Mouse (Mus musculus): ENCODE data around the gene Ighmbp2.
"Not testable (repeated sequence)": the region's sequence is repeated elsewhere in the genome, so short reads cannot be mapped to it uniquely, and the experiment has no call there.

Gene Ighmbp2

DNA sequence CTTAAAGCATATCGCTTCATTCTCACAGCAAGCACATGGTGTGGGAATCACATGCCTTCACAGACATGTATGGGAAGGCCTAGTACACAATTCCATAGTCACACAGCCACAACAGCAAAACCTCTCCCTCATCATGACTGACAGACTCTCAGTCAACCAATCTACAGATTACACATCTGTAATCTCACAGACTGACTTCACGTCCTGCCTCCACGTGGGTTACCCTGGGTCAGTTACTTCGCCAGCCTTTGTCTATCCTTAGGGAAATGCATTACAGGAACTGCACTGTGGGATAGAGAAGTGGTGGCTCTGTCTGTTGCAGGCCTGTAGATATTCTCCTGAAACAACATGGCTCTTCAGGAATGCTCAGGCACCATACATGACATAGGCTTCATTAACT, 931 bp downstream of the Ighmbp2 start:
- peak; percentile 11 for DNase-seq (ENCODE audit: low spot score)

DNA sequence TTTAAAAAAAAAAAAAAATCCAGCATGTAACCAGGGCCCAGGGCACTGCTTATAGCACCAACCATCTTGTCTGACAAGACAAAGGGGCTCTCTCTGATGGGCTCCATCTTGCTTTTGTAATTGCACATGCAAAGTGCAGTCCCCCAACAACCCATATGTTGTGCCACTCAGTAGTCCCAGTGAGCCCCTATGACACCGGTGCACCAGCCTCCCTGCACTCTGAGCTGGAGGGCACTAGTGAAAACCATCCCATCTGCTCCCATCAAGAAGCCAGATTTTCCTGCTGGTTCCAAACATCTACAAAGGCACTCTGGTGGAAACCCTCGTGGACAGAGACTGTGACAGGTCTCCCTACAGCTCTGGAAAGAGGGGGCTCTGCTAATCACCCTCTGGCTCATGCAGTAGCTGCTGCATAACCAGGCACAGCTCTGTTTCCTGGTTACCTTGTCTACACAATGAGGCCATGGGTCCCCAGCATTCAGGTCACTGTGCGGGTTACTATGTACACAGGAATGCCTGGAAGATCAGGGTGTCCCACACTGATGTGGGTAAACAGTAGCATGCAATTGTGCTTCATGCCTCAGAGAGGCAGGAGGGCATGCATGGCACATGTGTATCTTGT, 7.0 kb downstream of the Ighmbp2 start:
- DNase-seq (ENCODE audit: low spot score): no peak

DNA sequence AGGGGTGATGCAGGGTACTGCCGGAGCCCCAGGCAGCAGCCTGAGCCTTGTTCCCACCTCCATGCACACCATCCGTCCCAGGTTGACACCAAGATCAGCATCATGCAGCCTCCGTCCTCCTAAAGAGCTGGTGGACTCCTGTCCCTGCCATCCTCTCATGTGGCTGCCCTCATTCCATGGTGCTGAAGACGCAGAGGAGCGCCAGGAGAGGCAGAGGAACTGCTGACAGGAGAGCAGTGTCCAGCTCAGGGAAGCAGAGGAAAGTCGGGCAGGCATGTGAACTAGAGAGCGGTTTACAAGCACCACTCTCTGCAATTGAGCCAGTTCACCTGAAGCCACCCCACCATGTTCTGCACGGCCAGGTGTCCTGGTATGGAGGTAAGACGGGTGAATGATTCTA, 9.5 kb downstream of the Ighmbp2 start:
- DNase-seq (ENCODE audit: low spot score): no peak

DNA sequence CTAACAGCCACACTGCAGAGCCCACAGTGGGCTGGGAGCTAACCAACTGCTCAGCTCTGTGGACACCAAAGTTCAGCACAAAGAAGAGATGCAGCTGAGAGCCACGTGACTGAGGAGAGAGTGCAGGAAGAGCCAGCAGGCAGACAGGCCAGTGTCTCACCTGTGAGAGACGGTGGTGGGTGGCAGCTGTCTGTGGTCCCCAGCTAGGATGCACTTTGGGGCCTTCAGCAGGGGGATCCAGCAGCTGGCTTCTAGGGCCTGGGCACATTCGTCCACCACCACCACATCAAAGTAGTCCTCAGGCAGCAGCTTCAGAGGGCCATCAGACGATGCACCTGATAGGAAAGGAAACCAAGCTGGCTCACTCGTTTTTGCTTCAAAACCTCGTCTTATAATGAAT, 11.5 kb downstream of the Ighmbp2 start:
- DNase-seq (ENCODE audit: low spot score): no peak

GRCm38 (mm10) chr19:3269803-3270202, 13.0 kb downstream of the Ighmbp2 start:
- no peak for DNase-seq (ENCODE audit: low spot score)

- DNase-seq (ENCODE audit: low spot score): no peak
These were observed 13.5 kb downstream of the Ighmbp2 start for GRCm38 (mm10) chr19:3269279-3269678.

GRCm38 (mm10) chr19:3268218-3268980, 14.4 kb downstream of the Ighmbp2 start:
- DNase-seq (ENCODE audit: low spot score): no peak

DNA sequence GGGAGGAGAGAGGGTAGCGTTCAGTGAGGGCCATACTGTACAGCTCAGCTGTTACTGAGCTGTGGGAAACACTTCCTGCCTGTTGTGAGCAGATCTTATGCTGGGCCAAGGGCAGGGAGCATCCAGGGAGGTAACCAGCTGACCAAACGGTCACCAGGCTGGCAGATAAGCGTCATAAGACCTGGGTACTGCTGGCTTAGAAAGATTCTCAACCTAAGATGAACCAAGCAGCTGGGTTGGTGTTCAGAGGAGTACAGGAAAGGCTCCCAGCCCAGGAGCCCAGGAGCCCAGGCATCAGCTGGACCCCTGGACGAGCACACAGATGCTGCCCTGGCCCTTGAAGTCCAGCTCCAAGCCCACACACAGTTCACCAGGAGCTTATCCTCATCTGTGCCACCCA, 15.5 kb downstream of the Ighmbp2 start:
- DNase-seq (ENCODE audit: low spot score): no peak

DNA sequence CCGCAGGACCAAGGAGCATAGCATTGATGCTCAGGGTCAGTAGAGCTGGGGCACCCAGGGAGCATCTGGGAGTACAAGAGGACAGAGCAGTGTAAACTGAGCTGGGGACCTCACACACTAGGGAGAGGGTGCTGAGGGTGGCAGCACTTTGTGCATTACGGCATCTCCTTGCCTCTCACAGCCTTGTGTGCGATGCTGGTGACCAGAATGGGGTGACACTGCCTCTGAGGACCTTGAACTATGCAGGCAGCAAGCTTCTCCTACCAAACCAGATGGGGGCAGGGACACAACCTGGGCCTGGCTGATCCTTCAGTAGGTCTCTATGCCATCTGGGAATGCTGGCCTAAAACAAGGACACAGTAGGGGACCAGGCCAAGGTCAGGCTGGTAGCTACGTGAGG, 16.1 kb downstream of the Ighmbp2 start:
- DNase-seq (ENCODE audit: low spot score): no peak

GRCm38 (mm10) chr19:3266136-3266535, 16.7 kb downstream of the Ighmbp2 start:
- DNase-seq (ENCODE audit: low spot score): no peak

DNA sequence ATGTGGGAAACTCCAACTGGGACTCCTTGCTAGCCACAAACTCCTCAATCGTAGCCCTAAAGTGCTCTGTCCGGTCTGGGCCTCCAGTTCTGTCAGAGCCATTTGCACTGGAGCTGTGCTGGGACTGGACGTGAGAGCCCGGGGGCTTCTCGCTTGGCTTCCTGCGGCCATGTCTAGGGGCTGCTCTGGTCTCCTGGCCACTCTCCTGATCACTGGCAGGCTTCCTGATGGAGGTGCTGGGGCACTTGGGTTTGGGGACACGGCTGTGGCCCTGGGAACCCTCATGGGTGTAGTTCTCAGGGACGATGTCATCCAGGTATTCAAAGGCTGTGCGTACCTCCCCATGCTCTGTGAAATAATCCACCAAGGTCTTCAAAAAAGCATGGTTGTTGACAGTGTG, 17.6 kb downstream of the Ighmbp2 start:
- no peak for DNase-seq (ENCODE audit: low spot score)

- DNase-seq (ENCODE audit: low spot score): no peak
These were observed 18.5 kb downstream of the Ighmbp2 start for GRCm38 (mm10) chr19:3264348-3264747.

- no peak for DNase-seq (ENCODE audit: low spot score)
These were observed 20.9 kb downstream of the Ighmbp2 start for GRCm38 (mm10) chr19:3261764-3262525.

- no peak for DNase-seq (ENCODE audit: low spot score)
These were observed 21.5 kb downstream of the Ighmbp2 start for GRCm38 (mm10) chr19:3261336-3261735.

GRCm38 (mm10) chr19:3260591-3260990, 22.2 kb downstream of the Ighmbp2 start:
- DNase-seq (ENCODE audit: low spot score): no peak

DNA sequence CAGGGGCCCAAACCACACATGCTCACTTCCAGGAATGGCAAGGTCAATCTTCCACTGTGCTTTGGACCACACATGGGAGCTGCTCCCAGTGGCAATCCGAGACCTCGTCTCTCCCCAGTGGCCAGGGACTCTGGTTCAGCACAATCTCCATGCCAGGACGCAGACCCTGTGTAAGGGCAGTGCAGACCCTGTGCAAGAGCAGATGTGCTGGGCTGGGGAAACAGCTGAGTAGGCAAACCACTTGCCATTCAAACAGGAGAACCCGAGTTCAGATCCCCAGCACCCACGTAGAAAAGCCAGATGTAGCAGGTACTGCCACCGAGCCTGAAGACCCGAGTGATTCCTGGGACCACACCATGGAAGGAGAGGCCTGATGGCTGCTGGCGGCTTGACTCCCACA, 22.8 kb downstream of the Ighmbp2 start:
- DNase-seq (ENCODE audit: low spot score): no peak

- not testable (repeated sequence) for DNase-seq (ENCODE audit: low spot score)
These were observed 57.6 kb downstream of the Ighmbp2 start for GRCm38 (mm10) chr19:3225261-3225660.

DNA sequence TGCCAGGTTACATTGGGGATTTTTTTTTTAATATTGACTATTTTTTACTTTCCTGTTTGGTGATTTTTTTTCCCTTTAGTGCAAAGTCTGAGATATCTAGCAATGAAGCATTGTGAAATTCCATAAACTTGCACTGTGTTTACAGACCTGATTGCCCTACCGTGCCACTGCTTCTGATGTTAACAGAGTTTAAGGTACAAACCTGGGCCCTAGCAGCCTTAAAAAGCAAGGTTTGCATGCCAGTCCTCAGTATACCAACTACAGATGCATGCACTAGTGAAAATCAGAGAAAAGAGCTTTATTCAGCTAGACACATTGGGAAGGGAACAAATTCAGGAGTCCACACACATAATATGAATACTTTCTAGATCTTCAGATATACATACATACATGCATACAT, 67.9 kb downstream of the Ighmbp2 start:
- DNase-seq (ENCODE audit: low spot score): not testable (repeated sequence)
